In genomic region chr19:57117751-57118150, GRCm38 (mm10) we compare ENCODE assay signal across 9 mouse cellular contexts.
DNase-seq lines count a peak whose midpoint lies in the region; ATAC-seq and TF ChIP-seq lines count a peak whose summit lies in the region.
"Had no signal": no experiment of that assay in that cellular context is flagged by ENCODE, and none has a peak within 500 bp of the region (broad histone marks: within the 10 kb centered on the region; RNA-seq: fewer than 3 reads in every experiment).

No protein-coding gene starts in this region.

- H3K27ac ChIP-seq in hindbrain, embryonic 10.5 days: peak overlapping the region; percentile 86; the same call in 1 of the 2 replicates
- no peak overlapping the region for H3K27ac ChIP-seq in hindbrain, embryonic 11.5 days (ENCODE audit: low read depth, low read length)
- peak overlapping the region; percentile 33; the same call in 1 of the 2 replicates for H3K27ac ChIP-seq in cortical plate, adult 2 months (ENCODE audit: insufficient read depth, low read length)
- H3K27ac ChIP-seq in hindbrain, embryonic 12.5 days: no peak overlapping the region
- no peak overlapping the region for H3K27ac ChIP-seq in midbrain, embryonic 13.5 days

- H3K9ac ChIP-seq in hindbrain, embryonic 11.5 days (ENCODE audit: low read depth, low read length): no peak overlapping the region
- H3K9ac ChIP-seq in hindbrain, embryonic 12.5 days: no peak overlapping the region
- no peak overlapping the region for H3K9ac ChIP-seq in midbrain, embryonic 13.5 days (replicated peaks)

- no peak overlapping the region for H3K4me2 ChIP-seq in hindbrain, embryonic 11.5 days (replicated peaks; ENCODE audit: low read depth, low read length)
- H3K4me2 ChIP-seq in hindbrain, embryonic 12.5 days (replicated peaks): peak overlapping the region; percentile 47
- peak overlapping the region; percentile 49 for H3K4me2 ChIP-seq in midbrain, embryonic 13.5 days (replicated peaks)

- ATAC-seq in hindbrain, embryonic 11.5 days (ENCODE audit: low FRiP score): no peak
- ATAC-seq in hindbrain, embryonic 12.5 days (ENCODE audit: low FRiP score): no peak
- ATAC-seq in midbrain, embryonic 13.5 days: no peak
- ATAC-seq in erythroid progenitor cell, adult 5-6 weeks (replicated peaks; ENCODE audit: low FRiP score, poor library complexity, severe bottlenecking): no peak
- ATAC-seq in monocyte, adult 5-6 weeks (replicated peaks; ENCODE audit: insufficient number of reproducible peaks, low FRiP score, low TSS enrichment, poor library complexity, severe bottlenecking): no peak

- no peaks in the 10 kb centered on the region for H3K9me3 ChIP-seq in hindbrain, embryonic 10.5 days
- H3K9me3 ChIP-seq in hindbrain, embryonic 11.5 days (ENCODE audit: control insufficient read depth, low read length): no peaks in the 10 kb centered on the region
- H3K9me3 ChIP-seq in hindbrain, embryonic 12.5 days (replicated peaks): no peaks in the 10 kb centered on the region
- H3K9me3 ChIP-seq in midbrain, embryonic 13.5 days: no peaks in the 10 kb centered on the region

- H3K36me3 ChIP-seq in hindbrain, embryonic 10.5 days: peaks cover 3% of the 10 kb centered on the region; the same call in 1 of the 2 replicates
- H3K36me3 ChIP-seq in hindbrain, embryonic 11.5 days (ENCODE audit: control insufficient read depth, insufficient read depth, low read length): no peaks in the 10 kb centered on the region
- H3K36me3 ChIP-seq in hindbrain, embryonic 12.5 days: no peaks in the 10 kb centered on the region
- no peaks in the 10 kb centered on the region for H3K36me3 ChIP-seq in midbrain, embryonic 13.5 days

- peak overlapping the region; percentile 48 for H3K4me3 ChIP-seq in hindbrain, embryonic 10.5 days
- H3K4me3 ChIP-seq in hindbrain, embryonic 11.5 days (ENCODE audit: low read depth, low read length): no peak overlapping the region
- H3K4me3 ChIP-seq in cortical plate, adult 2 months (ENCODE audit: insufficient read depth, low read length): peak overlapping the region; percentile 17
- H3K4me3 ChIP-seq in hindbrain, embryonic 12.5 days: no peak overlapping the region
- H3K4me3 ChIP-seq in midbrain, embryonic 13.5 days (replicated peaks): peak overlapping the region; percentile 32; the same call in 1 of the 2 replicates

- peaks cover 53% of the 10 kb centered on the region for H3K4me1 ChIP-seq in hindbrain, embryonic 10.5 days (replicated peaks)
- H3K4me1 ChIP-seq in hindbrain, embryonic 11.5 days (replicated peaks; ENCODE audit: control insufficient read depth, insufficient read depth, low read length): peaks cover 6% of the 10 kb centered on the region; the same call in 1 of the 2 replicates
- peaks cover 2% of the 10 kb centered on the region for H3K4me1 ChIP-seq in cortical plate, adult 2 months (ENCODE audit: control insufficient read depth, insufficient read depth, low read length)
- H3K4me1 ChIP-seq in hindbrain, embryonic 12.5 days: peaks cover 32% of the 10 kb centered on the region
- H3K4me1 ChIP-seq in midbrain, embryonic 13.5 days (replicated peaks): peaks cover 43% of the 10 kb centered on the region

- no peak for TF ChIP-seq CTCF in cortical plate, adult 2 months (IDR thresholded peaks at IDR 0.05; ENCODE audit: extremely low read depth, insufficient read depth, low read length)

- no peaks in the 10 kb centered on the region for H3K27me3 ChIP-seq in hindbrain, embryonic 10.5 days (ENCODE audit: insufficient read depth, poor library complexity, severe bottlenecking)
- H3K27me3 ChIP-seq in hindbrain, embryonic 11.5 days (ENCODE audit: control insufficient read depth, insufficient read depth, low read length): no peaks in the 10 kb centered on the region
- H3K27me3 ChIP-seq in hindbrain, embryonic 12.5 days: no peaks in the 10 kb centered on the region
- H3K27me3 ChIP-seq in midbrain, embryonic 13.5 days: 0 out of 2 replicates have a peak, but pooled peaks cover 3% of the 10 kb centered on the region

- no peak for DNase-seq in hindbrain, embryonic 10.5 days (ENCODE audit: low spot score)
- no peak for DNase-seq in hindbrain, embryonic 11.5 days (ENCODE audit: low spot score)
- DNase-seq in left cerebral cortex, adult 9 months (ENCODE audit: low spot score in 2 of 2): no peak
- DNase-seq: right cerebral cortex, postnatal 4 days had no signal

- no peak for TF ChIP-seq POLR2A in cortical plate, adult 2 months (IDR thresholded peaks at IDR 0.05; ENCODE audit: extremely low read depth, insufficient read depth, low read length)

- WGBS in hindbrain, embryonic 10.5 days: 31% methylated on average over 6 of the region's 6 CpGs
- WGBS in hindbrain, embryonic 11.5 days: 32% methylated on average over 6 of the region's 6 CpGs
- WGBS in hindbrain, embryonic 12.5 days: 42% methylated on average over 6 of the region's 6 CpGs
- WGBS in midbrain, embryonic 13.5 days: 19% methylated on average over 6 of the region's 6 CpGs

Comparison
In these comparisons a context has a peak if more than half of its experiments do, and no peak if none do; other contexts are left out.
1. H3K27ac ChIP-seq: peak in hindbrain, embryonic 10.5 days (single experiment) and cortical plate, adult 2 months (single experiment); none in hindbrain, embryonic 11.5 days (single experiment), hindbrain, embryonic 12.5 days (single experiment) and midbrain, embryonic 13.5 days (single experiment).
2. H3K4me3 ChIP-seq: peak in hindbrain, embryonic 10.5 days (single experiment), cortical plate, adult 2 months (single experiment) and midbrain, embryonic 13.5 days (single experiment); none in hindbrain, embryonic 11.5 days (single experiment) and hindbrain, embryonic 12.5 days (single experiment).